Mouse (Mus musculus) myocyte (in vitro differentiated cells): Measurements from ENCODE around the gene Defb48.

Experiments
- MAX ChIP-seq: IDR thresholded peaks from one replicate; pipeline ENCODE4 v1.6.1; 2011; ENCODE audit warnings: low read depth, mild to moderate bottlenecking, control low read depth
- MYOG ChIP-seq, 3 experiments: IDR thresholded peaks; one replicate each; pipeline ENCODE4 v1.6.1; 2011; ENCODE audit warnings: control low read depth in 2 of 3, low read depth in 2 of 3, mild to moderate bottlenecking in 2 of 3; ENCODE audit not compliant: insufficient read length in 2 of 3, control insufficient read depth in 1 of 3, insufficient read depth in 1 of 3
- POLR2A ChIP-seq: IDR thresholded peaks from one replicate; pipeline ENCODE4 v1.6.1; 2011; ENCODE audit warnings: low read depth, mild to moderate bottlenecking, control low read depth, moderate library complexity; ENCODE audit not compliant: insufficient read length

DNA sequence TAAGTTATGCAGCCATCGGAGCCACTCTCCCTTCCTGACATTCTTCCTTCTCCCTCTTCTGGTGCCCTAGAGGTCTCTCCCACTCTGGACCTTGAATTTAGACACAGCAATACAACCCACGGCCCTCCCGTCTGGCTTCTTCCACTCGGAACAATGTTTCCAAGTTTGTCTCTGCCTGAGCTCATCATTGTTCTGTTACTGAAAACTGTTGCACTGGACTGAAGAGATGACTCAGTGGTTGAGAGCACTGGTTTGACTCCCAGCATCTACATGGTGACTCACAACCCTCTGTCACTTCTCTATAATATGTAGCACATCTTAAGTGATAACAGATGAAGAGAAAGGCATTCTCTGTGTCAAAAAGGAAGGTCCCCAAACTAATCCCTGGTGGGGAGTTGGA is 30.4 kb upstream of the Defb48 start:
- no peak for TF ChIP-seq POLR2A
- no peak for TF ChIP-seq MAX
- TF ChIP-seq MYOG (IDR thresholded peaks at IDR 0.05; ENCODE audit: control insufficient read depth in 1 of 3, insufficient read depth in 1 of 3, insufficient read length in 2 of 3, low read depth in 2 of 3), result no peak
